ENCODE assay signal across 23 mouse cellular contexts in the genomic region with DNA sequence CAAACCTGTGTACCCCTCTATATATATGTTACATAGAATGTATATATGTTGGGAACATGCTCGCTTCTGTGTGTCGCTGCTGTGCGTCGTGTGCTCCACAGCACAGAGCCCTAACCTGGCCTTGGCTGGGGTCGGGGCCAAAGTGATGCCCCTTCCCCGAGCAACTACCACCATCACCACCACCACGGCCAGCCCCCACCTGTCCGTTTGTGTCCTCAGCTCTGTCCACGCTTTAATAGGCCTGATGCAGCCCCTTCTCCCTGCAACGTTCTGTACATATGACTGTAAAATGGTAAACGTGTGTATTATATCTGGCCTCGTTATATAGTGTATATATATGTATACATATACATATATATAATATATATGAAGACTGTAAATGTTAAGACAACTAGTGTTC. TPM values are rescaled to one million over a fixed set of nuclear protein-coding genes. Genes with fewer than 3 reads are reported as not detected.
DNase-seq lines count a peak whose midpoint lies in the region; ATAC-seq and TF ChIP-seq lines count a peak whose summit lies in the region.
"Had no signal": no experiment of that assay in that cellular context is flagged by ENCODE, and none has a peak within 500 bp of the region (broad histone marks: within the 10 kb centered on the region; RNA-seq: fewer than 3 reads in every experiment).

No protein-coding gene starts in this region.

- DNase-seq in forebrain, embryonic 14.5 days (ENCODE audit: low spot score), result no peak
- DNase-seq in layer of hippocampus, adult 2 months (ENCODE audit: low spot score in 2 of 2), result no peak
- no peak for DNase-seq in layer of hippocampus, postnatal 25 days (ENCODE audit: extremely low spot score in 1 of 2, low spot score in 1 of 2)
- no peak for DNase-seq in MEL (ENCODE audit: low read depth, low spot score)
- no peak for DNase-seq in lung, postnatal 0 days (ENCODE audit: low spot score)
- DNase-seq: cerebellum, adult 9-10 months; cerebellum, postnatal 36 days; gastrocnemius, postnatal 10 days; heart, postnatal 10 days; kidney, adult 8-10 months; kidney, postnatal 4 days; lung, postnatal 36 days had no signal

- no peak overlapping the region for H3K4me2 ChIP-seq in forebrain, embryonic 14.5 days (ENCODE audit: low read length)
- H3K4me2 ChIP-seq in forebrain, embryonic 12.5 days, result no peak overlapping the region
- H3K4me2 ChIP-seq in neural tube, embryonic 13.5 days, result no peak overlapping the region
- no peak overlapping the region for H3K4me2 ChIP-seq in lung, postnatal 0 days (replicated peaks; ENCODE audit: low read depth, low read length)
- H3K4me2 ChIP-seq: forebrain, embryonic 13.5 days; heart, embryonic 13.5 days; liver, embryonic 11.5 days; lung, embryonic 15.5 days; midbrain, embryonic 12.5 days had no signal

- H3K9ac ChIP-seq in forebrain, embryonic 14.5 days (ENCODE audit: low read length), result no peak overlapping the region
- no peak overlapping the region for H3K9ac ChIP-seq in forebrain, embryonic 12.5 days
- H3K9ac ChIP-seq in MEL (ENCODE audit: control insufficient read depth, low read depth, low read length, poor library complexity, severe bottlenecking), result no peak overlapping the region
- no peak overlapping the region for H3K9ac ChIP-seq in neural tube, embryonic 13.5 days
- H3K9ac ChIP-seq in lung, postnatal 0 days (replicated peaks; ENCODE audit: low read depth), result no peak overlapping the region
- H3K9ac ChIP-seq: forebrain, embryonic 13.5 days; heart, embryonic 13.5 days; lung, embryonic 15.5 days; midbrain, embryonic 12.5 days had no signal

- 0 out of 2 replicates have a peak overlapping the region, but pooled peaks have one; percentile 39 for H3K27ac ChIP-seq in forebrain, embryonic 14.5 days (ENCODE audit: low read depth, low read length)
- H3K27ac ChIP-seq in forebrain, embryonic 12.5 days, result no peak overlapping the region
- peak overlapping the region; percentile 55 for H3K27ac ChIP-seq in layer of hippocampus, adult 2 months
- H3K27ac ChIP-seq in MEL (ENCODE audit: control insufficient read depth, low read depth, low read length), result no peak overlapping the region
- H3K27ac ChIP-seq in neural tube, embryonic 13.5 days (replicated peaks), result peak overlapping the region; percentile 61; the same call in 1 of the 2 replicates
- H3K27ac ChIP-seq in lung, postnatal 0 days (ENCODE audit: low read length), result no peak overlapping the region
- H3K27ac ChIP-seq: kidney, postnatal 0 days; lung, embryonic 15.5 days had no signal

- no peak for TF ChIP-seq RAD21 in MEL (IDR thresholded peaks at IDR 0.05; ENCODE audit: low read depth, low read length)

- no peak overlapping the region for H3K4me3 ChIP-seq in forebrain, embryonic 14.5 days (ENCODE audit: low read depth, low read length)
- H3K4me3 ChIP-seq in forebrain, embryonic 12.5 days (replicated peaks), result no peak overlapping the region
- no peak overlapping the region for H3K4me3 ChIP-seq in layer of hippocampus, adult 2 months
- no peak overlapping the region for H3K4me3 ChIP-seq in MEL (ENCODE audit: control insufficient read depth in 1 of 2, insufficient read depth in 1 of 2, low read depth in 2 of 2, low read length in 2 of 2)
- H3K4me3 ChIP-seq in neural tube, embryonic 13.5 days, result no peak overlapping the region
- H3K4me3 ChIP-seq in lung, postnatal 0 days (ENCODE audit: low read depth, low read length), result no peak overlapping the region
- H3K4me3 ChIP-seq: erythroblast, embryonic 14.5 days; forebrain, embryonic 13.5 days; heart, embryonic 13.5 days; lung, embryonic 15.5 days; midbrain, embryonic 12.5 days had no signal

- H3K4me1 ChIP-seq in forebrain, embryonic 14.5 days (ENCODE audit: control insufficient read depth, insufficient read depth, low read length), result no peaks in the 10 kb centered on the region; the same call in 1 of the 2 replicates
- peaks cover 11% of the 10 kb centered on the region for H3K4me1 ChIP-seq in forebrain, embryonic 12.5 days
- no peaks in the 10 kb centered on the region for H3K4me1 ChIP-seq in MEL (ENCODE audit: control insufficient read depth in 1 of 2, insufficient read depth in 2 of 2, low read length in 2 of 2)
- H3K4me1 ChIP-seq in neural tube, embryonic 13.5 days (replicated peaks), result peaks cover 29% of the 10 kb centered on the region
- no peaks in the 10 kb centered on the region for H3K4me1 ChIP-seq in lung, postnatal 0 days (ENCODE audit: insufficient read depth, low read depth, low read length)

- WGBS in forebrain, embryonic 14.5 days, result 89% methylated on average over 12 of the region's 12 CpGs
- WGBS in forebrain, embryonic 12.5 days, result 91% methylated on average over 12 of the region's 12 CpGs
- 89% methylated on average over 12 of the region's 12 CpGs for WGBS in neural tube, embryonic 13.5 days
- WGBS in lung, postnatal 0 days, result 75% methylated on average over 12 of the region's 12 CpGs

- no peak for TF ChIP-seq CTCF in layer of hippocampus, adult 2 months (conservative IDR thresholded peaks at IDR 0.05)
- no peak for TF ChIP-seq CTCF in MEL (IDR thresholded peaks at IDR 0.05 in 2 of 3, conservative IDR thresholded peaks at IDR 0.05 in 1 of 3; ENCODE audit: control insufficient read depth in 1 of 3, insufficient read depth in 1 of 3, low read depth in 2 of 3, low read length in 3 of 3, poor library complexity in 1 of 3, severe bottlenecking in 1 of 3)
- no peak for TF ChIP-seq CTCF in lung, postnatal 0 days (IDR thresholded peaks at IDR 0.05)

- H3K36me3 ChIP-seq in forebrain, embryonic 14.5 days (ENCODE audit: control insufficient read depth, insufficient read depth, low read length), result peaks cover 94% of the 10 kb centered on the region
- H3K36me3 ChIP-seq in forebrain, embryonic 12.5 days (replicated peaks), result peaks cover 97% of the 10 kb centered on the region
- H3K36me3 ChIP-seq in MEL (ENCODE audit: control insufficient read depth in 1 of 2, insufficient read depth in 2 of 2, low read length in 2 of 2), result peaks cover 0 to 17% of the 10 kb centered on the region in 2 experiments; a peak in 2 of 4 replicates
- peaks cover 91% of the 10 kb centered on the region for H3K36me3 ChIP-seq in neural tube, embryonic 13.5 days
- peaks cover 17% of the 10 kb centered on the region for H3K36me3 ChIP-seq in lung, postnatal 0 days (ENCODE audit: insufficient read depth, low read length)

- TF ChIP-seq POLR2A in MEL (IDR thresholded peaks at IDR 0.05; ENCODE audit: control insufficient read depth in 1 of 2, insufficient read depth in 1 of 2, low read depth in 1 of 2, low read length in 2 of 2, poor library complexity in 1 of 2), result no peak

- H3K9me3 ChIP-seq in forebrain, embryonic 14.5 days (replicated peaks; ENCODE audit: control insufficient read depth, low read length), result peaks cover 4% of the 10 kb centered on the region; the same call in 1 of the 2 replicates
- H3K9me3 ChIP-seq in forebrain, embryonic 12.5 days, result peaks cover 7% of the 10 kb centered on the region
- no peaks in the 10 kb centered on the region for H3K9me3 ChIP-seq in MEL (replicated peaks; ENCODE audit: insufficient read depth, low read length)
- H3K9me3 ChIP-seq in neural tube, embryonic 13.5 days, result 0 out of 2 replicates have a peak, but pooled peaks cover 8% of the 10 kb centered on the region
- H3K9me3 ChIP-seq in lung, postnatal 0 days (ENCODE audit: low read length), result peaks cover 4% of the 10 kb centered on the region; the same call in 1 of the 2 replicates
- H3K9me3 ChIP-seq: lung, embryonic 15.5 days had no signal

- H3K79me2 ChIP-seq in MEL (ENCODE audit: control insufficient read depth, insufficient read depth, low read length, poor library complexity), result no peaks in the 10 kb centered on the region

- ATAC-seq in forebrain, embryonic 14.5 days, result no peak
- no peak for ATAC-seq in forebrain, embryonic 12.5 days (ENCODE audit: low FRiP score)
- ATAC-seq in neural tube, embryonic 13.5 days (ENCODE audit: low read depth), result no peak
- no peak for ATAC-seq in lung, postnatal 0 days
- ATAC-seq: forebrain, embryonic 13.5 days; intestine, embryonic 16.5 days; Patski had no signal

- TF ChIP-seq EP300 in MEL (IDR thresholded peaks at IDR 0.05; ENCODE audit: low read depth in 1 of 2, low read length in 2 of 2), result no peak
- no peak for TF ChIP-seq EP300 in lung, postnatal 0 days (IDR thresholded peaks at IDR 0.05)

- H3K27me3 ChIP-seq in forebrain, embryonic 14.5 days (replicated peaks; ENCODE audit: control insufficient read depth, insufficient read depth, low read length), result no peaks in the 10 kb centered on the region
- H3K27me3 ChIP-seq in forebrain, embryonic 12.5 days, result no peaks in the 10 kb centered on the region
- no peaks in the 10 kb centered on the region for H3K27me3 ChIP-seq in MEL (ENCODE audit: control insufficient read depth in 1 of 2, insufficient read depth in 2 of 2, low read length in 2 of 2)
- no peaks in the 10 kb centered on the region for H3K27me3 ChIP-seq in neural tube, embryonic 13.5 days
- H3K27me3 ChIP-seq in lung, postnatal 0 days (replicated peaks; ENCODE audit: insufficient read depth, low read length), result no peaks in the 10 kb centered on the region
- H3K27me3 ChIP-seq: forebrain, embryonic 13.5 days; heart, embryonic 13.5 days; lung, embryonic 15.5 days; midbrain, embryonic 12.5 days; Patski had no signal

TF ChIP-seq in MEL, 35 proteins besides CTCF, POLR2A, EP300 and RAD21:
- TF ChIP-seq POLR2AphosphoS2 (IDR thresholded peaks at IDR 0.05; ENCODE audit: low read length), result peak; percentile 66; the same call in 1 of the 2 replicates
- TF ChIP-seq SMC3 (IDR thresholded peaks at IDR 0.05; ENCODE audit: low read depth, low read length), result 0 out of 2 replicates have a peak, but pooled peaks have one; percentile 5
- no peak for TF ChIP-seq NRF1 (IDR thresholded peaks at IDR 0.05; ENCODE audit: insufficient read depth, low read depth, low read length, poor library complexity, severe bottlenecking)
- TF ChIP-seq ZMIZ1 (IDR thresholded peaks at IDR 0.05; ENCODE audit: low read depth, low read length), result 0 out of 2 replicates have a peak, but pooled peaks have one; percentile 12
- TF ChIP-seq MXI1 (IDR thresholded peaks at IDR 0.05; ENCODE audit: low read depth, low read length), result no peak
- TF ChIP-seq UBTF (IDR thresholded peaks at IDR 0.05; ENCODE audit: borderline replicate concordance, insufficient read depth, low read depth, low read length), result no peak
- TF ChIP-seq ZNF384 (IDR thresholded peaks at IDR 0.05; ENCODE audit: low read depth, low read length), result no peak
- TF ChIP-seq TAL1 (IDR thresholded peaks at IDR 0.05; ENCODE audit: low read length), result no peak

RNA-seq across cellular contexts. Expression of a gene that starts 23.7 kb away (rescaled TPM):
- 42.6 and 44.3 TPM in 2 replicates for polyA plus RNA-seq in forebrain, embryonic 14.5 days (2014; fragmentation: Nextera tagmentation; extraction: Ambion mirVana)
- 58.0 and 58.1 TPM in 2 replicates for polyA plus RNA-seq in forebrain, embryonic 12.5 days (2016; fragmentation: Nextera tagmentation; extraction: Ambion mirVana)
- 10 to 100 TPM; 64.2 to 70.8 TPM for total RNA-seq in layer of hippocampus, adult 2 months (2021)
- 10 to 100 TPM; 49.9 to 58.1 TPM for total RNA-seq in layer of hippocampus, postnatal 25 days (2021)
- 288 and 305 TPM in 2 replicates for total RNA-seq in MEL (2012; rRNA removed)
- 100 to 1,000 TPM in 1 of 2 experiments, not detected in 1; 241 TPM for polyA plus RNA-seq in MEL (2012; ENCODE audit: insufficient read depth in 1 of 2, insufficient read length in 2 of 2, low read depth in 1 of 2, low replicate concordance in 2 of 2, missing spikeins in 1 of 2)
- polyA plus RNA-seq in neural tube, embryonic 13.5 days (2015; fragmentation: Nextera tagmentation; extraction: Ambion mirVana), result 30.6 and 38.5 TPM in 2 replicates
- polyA plus RNA-seq in lung, postnatal 0 days (2015; fragmentation: Nextera tagmentation; extraction: Ambion mirVana), result 61.7 and 70.1 TPM in 2 replicates

Comparison
In these comparisons a context has a peak if more than half of its experiments do, and no peak if none do; other contexts are left out.
1. H3K27ac ChIP-seq: peak in forebrain, embryonic 14.5 days (single experiment), layer of hippocampus, adult 2 months (single experiment) and neural tube, embryonic 13.5 days (single experiment); none in forebrain, embryonic 12.5 days (single experiment), MEL (single experiment) and lung, postnatal 0 days (single experiment).